Mouse (Mus musculus): ENCODE data around the gene Ccpg1. TPM values are rescaled to one million over a fixed set of nuclear protein-coding genes. Genes with fewer than 3 reads are reported as not detected.

Gene Ccpg1
- polyA plus RNA-seq, 1 experiment, result 85.4 TPM

DNA sequence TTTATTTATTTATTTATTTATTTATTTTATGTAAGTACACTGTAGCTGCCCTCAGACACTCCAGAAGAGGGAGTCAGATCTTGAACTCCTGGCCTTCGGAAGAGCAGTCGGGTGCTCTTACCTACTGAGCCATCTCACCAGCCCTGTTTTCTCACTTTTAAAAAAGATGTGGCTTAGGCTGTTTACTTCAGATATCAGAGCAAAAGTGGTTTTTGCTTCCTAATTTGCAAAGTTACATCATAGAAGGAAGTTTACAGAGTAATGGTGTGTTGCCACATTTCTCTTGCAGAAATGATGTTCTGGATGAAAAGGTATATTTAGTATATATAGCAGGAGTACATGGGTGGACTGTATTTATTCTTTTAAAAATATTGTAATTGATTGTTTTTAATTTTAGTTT lies 6.2 kb downstream of the Ccpg1 start:
- no peak for DNase-seq (ENCODE audit: extremely low spot score in 1 of 2, low spot score in 1 of 2)

DNA sequence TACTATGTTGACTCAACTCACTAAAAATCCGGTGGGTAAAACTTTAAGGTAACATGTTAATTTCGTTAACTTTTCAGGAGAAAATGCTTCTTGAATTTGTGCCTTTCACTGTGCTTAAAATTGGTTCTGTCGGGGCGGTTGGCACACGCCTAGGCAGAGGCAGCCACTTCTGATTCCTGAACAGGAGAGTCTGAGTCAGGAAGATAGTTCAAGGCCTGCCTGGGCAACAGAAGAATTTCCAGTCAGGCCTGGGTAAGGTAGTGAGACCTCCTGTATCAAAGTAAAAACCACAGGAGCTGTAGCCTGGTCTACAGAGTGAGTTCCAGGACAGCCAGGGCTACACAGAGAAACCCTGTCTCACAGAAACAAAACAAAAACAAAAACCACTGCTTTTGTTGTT lies 7.3 kb downstream of the Ccpg1 start:
- DNase-seq (ENCODE audit: extremely low spot score in 1 of 2, low spot score in 1 of 2), result no peak

DNA sequence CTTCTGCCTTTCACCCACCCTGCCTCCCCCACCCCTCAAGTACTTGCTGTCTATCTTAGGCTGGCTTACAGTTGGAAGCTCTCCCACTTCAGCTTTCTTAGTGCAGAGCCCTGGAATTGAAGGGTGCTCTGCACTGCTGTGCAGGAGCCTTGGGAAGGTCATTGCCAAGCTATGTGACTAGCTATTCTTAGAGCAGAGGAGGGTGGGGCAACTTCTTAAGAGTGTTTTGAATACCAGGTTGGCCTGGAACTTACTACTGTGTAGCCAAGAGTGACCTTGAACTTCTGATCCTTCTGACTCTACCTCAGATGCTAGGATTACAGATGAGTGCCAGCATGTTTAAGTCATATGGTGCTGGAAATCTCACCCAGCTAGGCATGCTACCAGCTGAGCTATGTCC lies 10.9 kb downstream of the Ccpg1 start:
- no peak for DNase-seq (ENCODE audit: extremely low spot score in 1 of 2, low spot score in 1 of 2)

DNA sequence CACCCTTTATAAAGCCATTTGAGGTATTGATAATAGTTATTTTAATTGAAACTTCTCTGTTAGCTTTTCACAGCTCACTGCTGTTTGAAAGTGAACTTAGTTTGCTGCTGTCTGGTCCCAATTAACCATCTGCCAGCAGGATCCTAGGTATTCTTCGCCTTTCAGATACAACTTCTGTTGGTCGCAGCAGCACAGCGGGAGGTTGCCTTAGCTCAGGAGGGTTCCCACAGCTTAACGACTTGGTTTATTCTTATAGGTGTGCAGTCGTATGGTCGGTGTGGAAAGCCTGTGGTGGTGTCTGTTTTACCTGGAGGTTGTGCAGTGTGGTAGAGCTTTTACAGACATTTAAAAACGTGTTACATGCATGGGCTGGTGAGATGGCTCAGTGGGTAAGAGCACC lies 11.6 kb downstream of the Ccpg1 start:
- no peak for DNase-seq (ENCODE audit: extremely low spot score in 1 of 2, low spot score in 1 of 2)

DNA sequence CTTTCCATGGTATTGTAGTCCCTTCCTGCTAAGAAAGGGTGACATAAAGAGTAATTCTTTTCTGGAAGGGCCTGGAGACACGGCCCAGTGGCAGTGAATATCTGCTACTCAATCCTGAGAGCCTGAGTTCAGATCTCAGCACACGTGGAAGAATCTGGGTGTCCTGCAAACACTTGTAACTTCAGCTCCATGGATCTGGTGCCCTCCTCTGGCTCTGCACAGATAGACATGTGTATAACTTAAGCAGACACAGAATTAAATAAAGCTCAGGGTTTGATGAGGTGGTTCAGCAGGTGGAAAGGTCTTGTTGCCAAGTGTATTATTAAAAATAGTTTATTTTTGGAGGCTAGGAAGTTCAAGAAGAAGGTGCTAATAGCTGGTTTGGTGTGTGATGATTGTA lies 15.3 kb downstream of the Ccpg1 start:
- no peak for DNase-seq (ENCODE audit: extremely low spot score in 1 of 2, low spot score in 1 of 2)

DNA sequence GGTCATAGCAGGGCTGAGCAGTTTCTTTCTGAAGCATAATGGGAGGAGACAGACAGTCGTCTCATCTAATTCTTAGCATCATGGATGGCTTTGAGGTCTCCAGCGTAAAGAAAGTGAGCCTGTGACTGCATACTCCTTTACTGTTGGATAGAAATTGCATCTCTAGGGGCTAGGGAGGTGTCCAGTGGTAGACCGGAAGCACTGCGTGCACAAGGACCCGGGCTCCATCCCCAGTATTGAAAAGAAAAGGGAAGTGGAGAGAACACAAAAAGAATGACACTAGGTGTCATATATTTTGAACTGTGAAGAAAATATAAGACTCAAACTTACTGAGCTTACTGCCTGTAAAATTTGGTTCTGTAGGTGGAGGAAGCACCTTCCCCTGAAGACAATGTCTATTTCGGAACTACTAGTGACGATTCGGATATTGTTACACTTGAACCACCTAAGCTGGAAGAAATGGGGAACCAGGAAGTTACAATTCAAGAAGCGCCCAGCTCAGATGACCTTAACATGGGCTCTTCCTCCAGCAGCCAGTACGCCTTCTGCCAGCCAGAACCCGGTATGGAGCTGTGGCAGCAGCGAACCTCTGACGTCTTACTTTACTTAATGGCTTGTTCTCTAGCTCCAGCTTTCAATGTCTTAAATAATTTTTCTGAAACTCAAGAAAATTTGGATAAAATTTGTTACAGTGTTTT lies 16.2 kb downstream of the Ccpg1 start:
- DNase-seq (ENCODE audit: extremely low spot score in 1 of 2, low spot score in 1 of 2), result no peak

DNA sequence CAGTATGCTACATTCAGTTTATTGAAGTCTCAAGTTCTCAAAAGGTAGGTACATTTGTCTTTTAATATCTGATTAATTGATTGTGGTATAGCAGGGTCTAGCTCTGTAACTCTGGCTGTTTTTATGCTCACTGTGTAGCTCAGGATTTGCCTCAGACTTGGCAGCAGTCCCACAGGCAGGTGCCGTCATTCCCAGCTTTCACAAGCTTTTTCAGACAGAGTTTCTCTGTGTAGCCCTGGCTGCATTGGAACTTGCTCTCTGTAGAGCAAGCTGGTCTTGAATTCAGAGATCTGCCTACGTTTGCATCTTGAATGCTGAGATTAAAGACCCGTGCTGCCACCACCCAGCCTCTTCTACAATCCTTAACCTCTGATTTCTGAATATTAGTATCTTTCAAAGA lies 16.9 kb downstream of the Ccpg1 start:
- DNase-seq (ENCODE audit: extremely low spot score in 1 of 2, low spot score in 1 of 2), result no peak

DNA sequence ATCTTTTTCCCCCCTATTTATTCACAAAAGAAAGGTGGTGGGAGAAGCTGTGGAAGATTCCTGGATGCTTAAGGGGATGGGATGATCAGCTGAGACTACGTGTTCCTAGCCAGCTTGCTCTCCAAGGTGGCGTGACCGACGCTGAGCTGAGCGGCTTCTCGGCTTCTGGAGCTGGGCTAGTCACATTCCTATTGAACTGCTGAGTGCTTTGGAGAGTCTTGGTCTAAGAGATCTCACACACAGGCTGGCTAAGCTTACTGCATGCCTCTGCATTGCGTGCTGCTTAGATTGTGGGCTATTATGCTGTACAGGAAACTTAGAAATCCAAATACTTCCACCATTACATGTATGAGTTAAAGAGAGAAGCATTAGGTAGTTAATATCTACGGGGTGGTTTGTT lies 18.8 kb downstream of the Ccpg1 start:
- no peak for DNase-seq (ENCODE audit: extremely low spot score in 1 of 2, low spot score in 1 of 2)

DNA sequence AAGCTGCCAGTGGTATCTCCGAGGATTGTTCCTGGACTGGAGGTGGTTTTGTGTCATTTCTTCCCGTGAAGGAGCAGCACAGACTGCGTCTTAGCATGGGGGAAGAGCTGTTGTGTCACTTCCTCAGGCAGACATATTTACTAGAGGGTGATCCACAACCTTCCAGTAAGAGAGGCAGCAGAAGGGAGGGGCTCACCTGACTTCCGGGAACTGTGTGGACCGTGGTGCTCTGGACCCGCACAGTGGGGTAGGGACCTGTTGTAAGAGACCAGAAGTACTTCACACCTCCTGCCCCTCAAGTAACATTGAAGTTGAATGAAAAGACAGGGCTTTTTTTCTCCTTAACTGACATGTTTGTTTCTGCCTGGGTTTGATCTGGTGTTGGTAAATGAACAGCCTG lies 19.9 kb downstream of the Ccpg1 start:
- DNase-seq (ENCODE audit: extremely low spot score in 1 of 2, low spot score in 1 of 2), result no peak

DNA sequence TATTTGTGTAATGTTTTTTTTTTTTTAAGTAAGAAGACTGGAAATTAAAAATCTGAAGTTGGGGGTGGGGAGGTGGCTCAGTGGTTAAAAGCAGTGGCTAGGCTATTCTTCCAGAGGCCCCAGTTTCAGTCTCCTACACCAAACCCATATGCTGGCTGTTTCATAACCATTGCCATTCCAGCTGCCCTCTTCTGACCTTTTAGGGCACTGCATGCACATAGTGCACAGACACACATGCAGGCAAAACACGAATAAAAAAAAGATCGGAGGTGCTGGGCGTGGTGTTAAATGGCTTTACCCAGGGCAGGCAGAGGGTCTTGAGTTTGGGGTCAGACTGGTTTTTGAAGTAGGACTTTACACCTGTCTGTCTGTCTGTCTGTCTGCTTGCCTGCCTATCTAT lies 20.9 kb downstream of the Ccpg1 start:
- DNase-seq (ENCODE audit: extremely low spot score in 1 of 2, low spot score in 1 of 2), result no peak

DNA sequence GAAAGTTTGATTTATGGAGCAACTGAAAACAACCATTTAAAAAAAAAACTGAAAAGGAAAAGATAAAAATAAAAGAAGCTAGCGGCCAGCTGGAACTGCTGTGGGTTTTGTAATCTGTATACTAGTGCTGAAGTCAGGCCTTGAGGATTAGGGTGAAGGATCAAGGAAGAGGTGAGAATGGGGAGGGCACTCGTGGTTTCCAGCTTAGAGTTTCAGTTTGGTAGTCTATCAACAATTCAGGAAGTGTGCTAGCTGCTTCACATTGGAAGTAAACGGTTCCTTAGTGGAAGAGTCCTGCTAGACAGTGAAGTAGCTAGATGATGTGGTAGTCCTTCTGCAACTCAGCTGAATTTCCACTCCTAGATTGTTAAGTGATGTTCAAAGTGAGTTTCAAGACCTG lies 23.2 kb downstream of the Ccpg1 start:
- no peak for DNase-seq (ENCODE audit: extremely low spot score in 1 of 2, low spot score in 1 of 2)

DNA sequence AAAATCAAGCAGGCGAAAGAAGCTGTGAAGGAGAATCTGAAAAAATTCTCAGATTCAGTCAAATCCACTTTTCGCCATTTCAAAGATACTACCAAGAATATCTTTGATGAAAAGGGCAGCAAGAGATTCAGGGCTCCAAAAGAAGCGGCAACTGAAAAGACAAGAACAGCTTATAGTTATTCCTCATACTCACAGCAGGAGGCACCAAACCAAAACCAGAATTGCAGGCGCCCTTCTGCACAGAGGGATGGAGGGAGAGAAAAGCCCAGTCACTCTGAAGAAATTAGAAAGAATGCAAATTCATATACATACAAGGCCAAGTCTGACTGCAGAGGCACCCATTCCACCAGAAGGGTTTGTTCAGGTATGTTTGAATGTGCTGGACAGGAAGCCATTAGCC lies 27.4 kb downstream of the Ccpg1 start:
- DNase-seq (ENCODE audit: extremely low spot score in 1 of 2, low spot score in 1 of 2), result no peak

DNA sequence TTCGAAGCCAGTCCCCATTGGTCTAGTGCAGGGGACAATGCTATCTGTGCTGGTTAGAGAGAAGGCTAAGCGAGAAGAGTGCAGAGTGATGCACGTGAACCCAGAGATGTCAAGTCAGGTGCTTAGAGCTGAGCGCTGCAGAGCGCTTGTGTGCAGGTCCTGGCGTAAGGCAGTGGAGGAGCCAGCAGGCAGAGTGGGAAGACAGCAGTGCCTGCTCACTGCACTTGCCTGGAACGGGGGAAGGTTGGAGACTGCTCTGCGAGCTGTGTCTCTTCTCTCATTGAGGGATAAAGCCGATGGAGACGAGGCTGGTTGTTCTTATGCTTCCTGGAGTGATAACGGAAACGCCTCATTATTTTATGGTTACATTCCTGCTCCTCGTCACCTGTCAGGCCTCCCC lies 29.5 kb downstream of the Ccpg1 start:
- DNase-seq (ENCODE audit: extremely low spot score in 1 of 2, low spot score in 1 of 2), result peak in 1 of 2 experiments; percentile 32

DNA sequence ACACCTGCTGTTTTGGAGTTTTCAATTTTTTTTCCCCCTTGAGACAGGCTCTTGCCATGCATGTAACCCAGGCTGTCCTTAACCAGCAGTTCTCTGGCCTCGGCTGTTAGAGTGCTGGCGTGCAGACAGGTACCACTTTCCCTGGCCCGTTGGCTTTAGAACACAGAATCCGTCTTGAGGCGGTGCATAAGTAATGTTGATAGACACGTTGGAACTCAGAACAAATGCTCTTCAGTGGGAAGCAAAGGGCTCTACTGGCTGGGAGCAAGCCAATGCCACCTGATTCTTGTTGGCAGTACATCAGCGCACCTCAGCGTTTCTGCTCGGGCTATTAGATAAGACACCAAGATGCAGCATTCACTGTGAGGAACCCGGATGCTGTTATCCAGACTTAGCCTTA lies 34.6 kb downstream of the Ccpg1 start:
- DNase-seq (ENCODE audit: extremely low spot score in 1 of 2, low spot score in 1 of 2), result no peak

DNA sequence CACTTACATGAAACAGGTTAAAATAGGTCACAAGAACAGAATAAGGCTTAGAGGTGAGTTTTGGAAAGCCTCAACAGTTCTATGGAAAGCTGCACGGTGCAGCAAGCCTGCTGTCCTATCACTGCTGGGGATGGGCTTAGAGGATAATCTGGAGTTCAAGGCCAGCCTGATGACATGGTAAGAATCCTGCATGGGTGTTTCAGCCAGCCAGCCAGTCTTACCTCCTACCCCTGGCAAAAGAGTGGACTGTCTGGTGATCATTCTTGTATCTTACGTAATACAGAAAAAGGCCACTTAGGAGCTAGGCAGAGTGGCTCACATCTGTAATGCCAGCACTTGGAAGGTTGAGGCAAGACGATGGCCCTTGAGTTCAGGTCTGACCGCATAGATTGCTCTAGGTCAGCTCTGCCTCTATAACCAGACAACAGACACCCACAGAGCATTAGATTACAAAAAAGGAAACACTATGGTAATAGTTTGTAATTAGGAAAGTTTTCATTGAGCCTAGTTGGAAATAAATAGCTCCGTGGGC lies 35.4 kb downstream of the Ccpg1 start:
- DNase-seq (ENCODE audit: extremely low spot score in 1 of 2, low spot score in 1 of 2), result no peak

DNA sequence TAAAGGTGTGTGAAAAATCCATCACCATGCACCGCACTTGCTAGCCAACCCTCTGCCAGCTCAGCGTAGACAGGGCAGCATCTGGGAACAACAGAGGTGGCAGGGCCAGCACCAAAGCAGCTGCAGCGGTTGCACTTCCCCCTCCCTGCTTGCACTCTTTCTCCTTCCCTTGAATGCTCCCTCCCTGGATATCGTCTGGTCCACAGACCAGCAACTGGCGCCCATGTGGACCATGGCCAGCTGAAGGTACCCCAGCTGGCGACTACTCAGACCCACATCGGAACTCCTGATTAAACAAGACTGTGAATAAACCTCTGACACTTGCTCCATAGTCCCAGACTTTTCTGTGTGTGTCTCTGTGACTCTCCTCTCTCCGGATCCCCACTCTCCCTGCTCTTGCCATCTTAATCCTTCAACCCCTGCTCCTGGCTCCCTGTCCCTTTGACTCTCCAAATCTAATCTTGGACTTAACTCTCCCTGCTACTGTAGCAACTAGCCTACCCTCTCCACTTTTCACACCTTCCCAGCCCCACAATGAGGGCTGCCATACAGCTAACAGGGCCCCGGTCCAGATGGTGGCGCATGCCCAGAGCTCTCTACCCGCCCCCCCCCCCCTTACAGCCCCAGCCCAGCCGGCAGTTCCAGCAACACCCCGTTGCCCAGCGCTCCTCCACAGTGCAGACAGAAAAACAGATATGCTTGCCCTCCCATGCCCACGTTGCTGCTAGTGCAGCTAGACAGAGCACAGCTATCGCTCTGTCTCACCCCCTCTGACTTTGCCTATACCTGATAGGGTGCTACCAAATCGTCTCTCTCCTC lies 40.8 kb downstream of the Ccpg1 start:
- DNase-seq (ENCODE audit: extremely low spot score in 1 of 2, low spot score in 1 of 2), result peak in 1 of 2 experiments; percentile 39

DNA sequence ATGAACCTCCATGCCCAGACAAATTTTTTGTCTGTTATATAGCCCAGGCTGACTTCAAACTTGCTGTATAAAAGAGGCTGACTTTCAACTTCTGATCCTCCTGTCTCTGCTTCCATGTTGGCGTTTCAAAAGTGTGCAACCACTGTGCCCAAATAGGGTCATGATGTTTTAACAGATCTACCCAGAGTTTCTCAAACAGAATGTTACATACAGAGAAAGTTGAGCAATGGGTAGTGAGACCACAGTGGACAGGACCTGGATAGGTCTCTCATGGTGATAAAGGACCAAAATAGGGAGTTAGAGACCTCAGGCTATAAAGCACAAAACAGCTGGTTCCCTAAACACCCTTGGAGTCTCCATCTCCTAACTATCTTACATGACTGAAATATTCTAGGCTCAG lies 45.2 kb downstream of the Ccpg1 start:
- DNase-seq (ENCODE audit: extremely low spot score in 1 of 2, low spot score in 1 of 2), result no peak

DNA sequence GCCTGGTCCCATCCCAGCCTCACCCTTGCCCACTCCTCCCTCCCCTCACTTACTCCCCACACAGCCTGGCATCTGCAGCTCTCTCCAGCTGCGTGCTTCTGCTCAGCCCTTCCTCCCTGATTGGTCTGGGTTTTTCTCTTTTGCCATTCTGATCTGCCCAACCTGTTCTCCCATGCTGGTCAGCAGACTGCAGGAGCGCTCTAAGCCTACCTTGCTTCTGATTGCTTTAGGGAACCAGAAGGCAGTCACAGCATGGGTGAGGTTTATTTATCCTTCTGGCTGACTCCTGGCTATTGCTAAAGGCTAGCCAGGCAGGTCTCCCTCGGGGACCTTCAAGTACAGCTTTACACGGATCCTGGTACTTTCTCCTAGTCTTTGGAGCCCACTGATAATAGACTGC lies 46.2 kb downstream of the Ccpg1 start:
- no peak for DNase-seq (ENCODE audit: extremely low spot score in 1 of 2, low spot score in 1 of 2)

DNA sequence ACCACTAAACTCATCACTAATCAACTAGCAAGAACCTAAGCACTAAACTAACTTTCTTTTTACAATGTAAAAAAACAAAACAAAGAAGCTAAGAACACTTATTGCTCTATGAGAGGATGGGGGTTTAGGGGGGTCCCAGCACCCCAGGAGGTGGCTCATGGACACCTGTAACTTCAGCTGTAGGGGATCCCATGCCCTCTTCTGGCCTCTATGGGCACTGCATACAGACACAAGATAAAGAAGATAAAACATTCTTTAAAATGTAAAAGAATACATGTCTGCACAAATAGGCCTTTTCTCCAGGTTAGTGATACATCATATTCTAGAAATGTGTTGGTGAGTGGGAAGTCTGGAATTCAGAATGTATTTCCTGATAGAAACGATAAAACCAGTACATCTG lies 48.2 kb downstream of the Ccpg1 start:
- no peak for DNase-seq (ENCODE audit: extremely low spot score in 1 of 2, low spot score in 1 of 2)

DNA sequence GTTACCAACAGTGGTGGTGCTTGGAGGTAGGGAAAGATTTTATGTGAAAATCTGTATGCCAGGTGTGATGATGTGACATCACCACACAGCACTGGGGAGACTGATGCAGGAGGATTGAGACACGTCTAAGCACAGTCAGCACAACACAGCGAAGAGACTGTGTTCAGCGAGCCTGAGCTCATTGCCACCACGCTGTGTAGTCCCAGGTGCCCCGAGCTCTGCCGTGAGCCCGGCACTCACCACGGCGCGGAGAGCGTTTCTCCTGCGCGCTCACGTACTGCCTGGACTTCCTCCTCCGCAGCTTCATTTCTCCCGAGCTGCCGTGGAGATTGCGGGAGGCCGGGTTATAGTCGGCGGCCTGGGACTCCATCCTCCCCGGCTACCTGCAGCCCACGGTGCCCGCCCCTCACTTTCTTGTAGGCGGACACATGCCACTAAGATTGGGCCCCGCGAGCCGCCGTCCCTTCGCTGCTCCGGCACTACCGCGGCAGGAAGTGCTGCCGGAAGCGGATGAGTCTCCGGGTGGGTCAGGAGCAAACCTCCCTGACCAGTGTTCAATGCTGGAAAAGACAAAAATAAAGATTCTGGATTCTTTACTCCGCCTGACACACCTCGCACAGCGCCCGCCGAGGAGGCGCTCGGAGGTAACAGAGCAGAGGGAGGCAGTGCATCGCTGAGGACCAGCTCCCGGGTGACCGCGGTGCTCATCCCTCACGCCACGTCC lies 54.2 kb downstream of the Ccpg1 start:
- DNase-seq (ENCODE audit: extremely low spot score in 1 of 2, low spot score in 1 of 2), result peak; percentile 78 to 96

DNA sequence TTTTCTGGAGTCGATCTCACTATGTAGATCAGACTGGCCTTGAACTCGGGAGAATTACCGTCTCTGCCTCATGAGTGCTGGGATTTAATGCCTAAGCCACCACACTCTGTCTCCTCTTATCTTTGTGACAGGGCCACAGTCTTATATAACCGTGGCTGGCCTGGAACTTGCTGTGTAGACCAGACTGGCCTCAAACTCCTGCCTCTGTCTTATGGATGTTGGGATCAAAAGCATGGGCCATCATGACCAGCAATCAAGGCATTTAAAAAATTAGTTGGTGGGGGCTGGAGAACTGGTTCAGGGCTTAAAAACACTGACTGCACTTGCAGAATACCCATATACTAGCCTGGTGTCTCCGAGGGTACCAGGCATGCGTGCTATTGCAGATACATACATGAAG lies 54.9 kb downstream of the Ccpg1 start, which contains the start of gene Pigb:
Gene Pigb, minus strand, starts transcription at position 299 of the 400 bp plus-strand sequence.
- no peak for DNase-seq (ENCODE audit: extremely low spot score in 1 of 2, low spot score in 1 of 2)
